Mouse (Mus musculus): ENCODE data around the gene Nlk. TPM values are rescaled to one million over a fixed set of nuclear protein-coding genes. Genes with fewer than 3 reads are reported as not detected.

Gene Nlk
- 100 to 1,000 TPM; 105 to 114 TPM for total RNA-seq (2021)

GRCm38 (mm10) chr11:78696777-78697752 lies at the start of gene Nlk:
Gene Nlk (minus strand): TSS chr11:78697373.
- DNase-seq (ENCODE audit: low spot score in 2 of 2), result peak; percentile 99
- intact Hi-C loops (cut with DNase I), result loop anchor here (5.0 kb wide), 1 partner anchor 130 kb away; the partner anchor contains the start of gene Lyrm9

GRCm38 (mm10) chr11:78746264-78746663 lies 49.1 kb upstream of the Nlk start:
- intact Hi-C loops (cut with DNase I), result loop anchor here (5.0 kb wide), 1 partner anchor 44 kb away; no protein-coding TSS in a partner anchor
- no peak for DNase-seq (ENCODE audit: low spot score in 2 of 2)

DNA sequence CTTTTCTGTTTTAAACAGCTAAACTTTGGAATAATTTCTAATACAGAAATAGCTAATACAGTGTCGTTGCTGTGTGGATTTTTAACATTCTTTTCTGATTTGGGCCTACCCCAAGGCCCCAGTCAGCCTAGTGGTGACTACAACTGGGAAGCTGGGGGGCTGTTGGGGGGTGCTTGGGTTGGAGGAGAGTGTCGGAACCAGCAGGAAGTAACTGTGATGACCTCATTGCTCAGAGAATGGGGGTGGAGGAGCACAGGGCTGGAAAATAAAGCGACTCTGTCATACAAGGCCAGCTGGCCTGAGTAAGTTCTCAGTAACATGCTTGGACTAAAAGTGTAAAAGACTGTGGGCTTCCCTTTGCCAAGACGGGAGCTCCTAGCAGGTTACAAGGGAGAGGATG lies 48.3 kb upstream of the Nlk start:
- intact Hi-C loops (cut with DNase I), result loop anchor here (5.0 kb wide), 1 partner anchor 43 kb away; no protein-coding TSS in a partner anchor

DNA sequence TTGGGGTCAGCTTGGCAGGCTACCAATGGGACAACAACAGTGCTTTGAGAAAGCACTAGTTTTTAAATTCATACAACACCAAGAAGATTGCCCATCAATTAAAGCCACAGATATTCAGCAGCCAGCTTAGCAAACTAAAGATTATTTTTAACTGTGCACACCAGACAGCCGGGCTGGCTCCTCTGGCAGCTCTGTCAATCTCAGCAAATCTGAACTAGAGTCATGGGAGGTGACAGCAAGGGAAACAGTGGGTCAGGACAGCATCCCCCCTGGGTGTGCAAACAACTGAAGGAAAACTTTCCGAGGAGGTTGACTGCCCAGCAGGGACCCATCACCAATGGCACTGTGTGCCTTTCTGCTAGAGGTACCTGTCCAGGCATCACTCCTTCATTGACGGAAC lies 45.3 kb upstream of the Nlk start:
- DNase-seq (ENCODE audit: low spot score in 2 of 2), result no peak
- intact Hi-C loops (cut with DNase I), result no loop called here

More for the DNA sequence above, 48.3 kb upstream of the Nlk start:
- DNase-seq (ENCODE audit: low spot score in 2 of 2), result no peak

- no peak for DNase-seq (ENCODE audit: low spot score in 2 of 2)
- intact Hi-C loops (cut with DNase I), result no loop called here
Measured at GRCm38 (mm10) chr11:78741958-78742357, 44.8 kb upstream of the Nlk start.

GRCm38 (mm10) chr11:78739361-78739760 lies 42.2 kb upstream of the Nlk start:
- DNase-seq (ENCODE audit: low spot score in 2 of 2), result no peak
- intact Hi-C loops (cut with DNase I), result no loop called here

- intact Hi-C loops (cut with DNase I), result no loop called here
- DNase-seq (ENCODE audit: low spot score in 2 of 2), result no peak
Measured at GRCm38 (mm10) chr11:78736877-78737408, 39.8 kb upstream of the Nlk start.

GRCm38 (mm10) chr11:78735168-78735567 lies 38.0 kb upstream of the Nlk start:
- intact Hi-C loops (cut with DNase I), result no loop called here
- no peak for DNase-seq (ENCODE audit: low spot score in 2 of 2)

DNA sequence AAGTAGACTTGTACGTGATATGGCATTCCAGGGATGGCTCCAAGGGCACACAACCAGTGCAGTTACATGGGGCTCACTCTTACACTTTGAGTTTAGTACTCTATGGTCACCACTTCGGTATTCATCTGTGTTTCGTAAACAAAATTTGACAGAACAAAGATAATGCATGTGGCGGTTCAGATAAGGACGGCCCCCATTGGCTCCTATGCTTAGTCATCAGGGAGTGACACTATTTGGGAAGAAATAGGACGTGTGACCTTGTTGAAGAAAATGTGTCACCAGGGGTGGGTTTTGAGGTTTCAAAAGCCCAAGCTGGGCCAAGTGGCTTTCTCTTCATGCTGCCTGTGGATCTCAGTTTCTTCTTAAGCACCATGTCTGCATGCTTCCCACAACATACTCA lies 35.4 kb upstream of the Nlk start:
- DNase-seq (ENCODE audit: low spot score in 2 of 2), result no peak
- intact Hi-C loops (cut with DNase I), result no loop called here

DNA sequence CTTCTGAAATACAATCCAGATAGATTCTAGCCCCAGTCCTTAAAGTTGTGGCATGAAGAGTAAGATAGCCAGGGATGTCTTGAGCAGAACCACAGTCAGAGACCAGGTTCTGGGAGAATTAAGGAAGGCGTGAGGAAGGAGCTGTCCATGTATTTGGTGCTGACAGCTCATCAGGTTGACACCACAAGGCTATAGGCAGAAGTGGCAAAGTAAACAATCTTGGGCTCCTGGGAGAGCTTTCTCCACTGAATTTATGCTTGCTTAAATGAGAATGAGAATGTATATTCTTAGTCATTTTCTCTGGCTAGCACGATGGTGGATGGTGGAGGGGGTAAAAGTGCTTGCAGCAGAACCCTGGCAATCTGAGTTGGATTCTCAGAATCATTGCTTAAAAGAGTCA lies 33.7 kb upstream of the Nlk start:
- intact Hi-C loops (cut with DNase I), result no loop called here
- peak in 1 of 2 experiments; percentile 15 for DNase-seq (ENCODE audit: low spot score in 2 of 2)

GRCm38 (mm10) chr11:78728041-78728440 lies 30.9 kb upstream of the Nlk start:
- intact Hi-C loops (cut with DNase I), result loop anchor here (5.0 kb wide), 1 partner anchor 64 kb away; no protein-coding TSS in a partner anchor
- no peak for DNase-seq (ENCODE audit: low spot score in 2 of 2)

DNA sequence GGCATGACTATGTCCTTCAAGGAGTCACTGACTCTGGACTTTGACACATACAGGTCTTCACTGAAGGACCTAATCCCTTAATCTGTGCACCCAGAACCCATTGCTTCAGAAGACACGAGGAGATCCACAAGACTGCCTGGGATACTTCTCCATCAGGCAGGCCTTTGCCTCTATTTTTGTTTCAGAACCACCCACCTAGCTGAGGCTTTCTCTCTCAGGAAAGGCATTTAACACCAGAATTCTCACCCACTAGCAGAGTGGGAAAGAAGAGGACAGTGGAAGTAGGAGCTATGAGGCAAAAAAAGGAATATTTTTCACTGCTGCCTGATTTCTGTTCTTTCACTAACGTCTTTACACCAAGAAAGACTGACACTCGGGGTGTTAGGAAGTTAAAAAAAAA lies 29.2 kb upstream of the Nlk start:
- peak; percentile 37 to 65 for DNase-seq (ENCODE audit: low spot score in 2 of 2)
- intact Hi-C loops (cut with DNase I), result loop anchor here (2.0 to 5.0 kb wide), 2 partner anchors 66 to 78 kb away; no protein-coding TSS in a partner anchor

- intact Hi-C loops (cut with DNase I), result loop anchor here (5.0 kb wide), 1 partner anchor 68 kb away; no protein-coding TSS in a partner anchor
- DNase-seq (ENCODE audit: low spot score in 2 of 2), result no peak
Measured at GRCm38 (mm10) chr11:78724792-78725191, 27.6 kb upstream of the Nlk start.

DNA sequence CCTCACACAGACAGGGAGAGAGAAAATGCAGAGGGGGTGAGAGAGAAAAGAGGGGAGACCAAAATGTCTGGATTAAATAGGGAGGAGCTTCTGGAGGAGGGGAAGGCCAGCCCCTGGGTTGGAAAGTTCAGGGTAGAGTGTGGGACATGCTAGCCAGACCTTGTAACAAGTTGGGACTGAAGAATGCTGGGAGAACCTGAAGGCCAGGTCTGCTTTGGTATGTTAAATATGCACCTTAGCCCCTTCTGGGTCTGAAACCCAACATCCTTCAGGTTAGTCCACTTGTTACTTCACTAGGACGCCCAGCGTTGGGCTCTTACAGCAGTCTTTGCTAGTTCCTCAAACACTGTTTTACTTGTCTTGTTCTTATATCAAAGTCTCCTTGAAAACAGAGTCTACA lies 24.2 kb upstream of the Nlk start:
- intact Hi-C loops (cut with DNase I), result no loop called here
- no peak for DNase-seq (ENCODE audit: low spot score in 2 of 2)

DNA sequence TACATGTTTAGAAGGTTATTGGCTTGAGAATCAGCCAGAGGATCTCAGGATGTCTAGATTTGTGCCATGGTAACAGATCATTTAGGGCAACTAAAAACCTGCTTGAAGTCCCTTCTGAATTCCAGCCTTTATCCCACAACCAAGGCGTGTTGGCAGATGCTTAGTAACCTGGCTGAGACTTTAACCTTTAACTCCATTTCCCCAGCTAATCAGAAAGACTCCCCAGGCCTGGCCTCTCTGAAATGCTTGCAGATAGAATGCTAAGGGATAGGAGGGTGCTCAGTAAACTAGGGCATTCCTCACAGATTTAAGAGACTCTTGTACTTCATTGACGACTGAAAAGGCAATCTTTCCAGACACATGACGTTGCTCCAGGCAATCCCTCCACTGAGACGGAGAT lies 20.5 kb upstream of the Nlk start:
- no peak for DNase-seq (ENCODE audit: low spot score in 2 of 2)
- intact Hi-C loops (cut with DNase I), result no loop called here

GRCm38 (mm10) chr11:78708642-78709041 lies 11.5 kb upstream of the Nlk start:
- intact Hi-C loops (cut with DNase I), result no loop called here
- no peak for DNase-seq (ENCODE audit: low spot score in 2 of 2)

DNA sequence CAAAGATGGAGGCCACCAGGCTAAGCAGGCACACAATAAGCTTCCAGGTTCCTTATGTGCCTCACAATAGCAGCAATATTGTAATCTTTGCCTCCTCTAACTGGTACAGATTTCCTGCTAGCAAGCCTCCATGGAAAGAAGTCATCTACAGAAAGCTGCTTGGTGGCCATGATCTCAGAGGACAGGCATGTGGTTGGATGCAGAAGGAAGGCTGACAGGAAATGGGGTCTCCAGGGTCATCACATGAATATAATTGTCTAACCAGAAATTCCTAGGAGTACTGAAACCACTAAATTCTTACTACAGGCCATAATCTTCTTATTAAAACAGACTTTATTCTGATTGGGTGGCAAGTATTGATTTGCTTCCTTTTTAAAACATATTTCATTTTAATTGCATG lies 8.9 kb upstream of the Nlk start:
- intact Hi-C loops (cut with DNase I), result no loop called here
- no peak for DNase-seq (ENCODE audit: low spot score in 2 of 2)

DNA sequence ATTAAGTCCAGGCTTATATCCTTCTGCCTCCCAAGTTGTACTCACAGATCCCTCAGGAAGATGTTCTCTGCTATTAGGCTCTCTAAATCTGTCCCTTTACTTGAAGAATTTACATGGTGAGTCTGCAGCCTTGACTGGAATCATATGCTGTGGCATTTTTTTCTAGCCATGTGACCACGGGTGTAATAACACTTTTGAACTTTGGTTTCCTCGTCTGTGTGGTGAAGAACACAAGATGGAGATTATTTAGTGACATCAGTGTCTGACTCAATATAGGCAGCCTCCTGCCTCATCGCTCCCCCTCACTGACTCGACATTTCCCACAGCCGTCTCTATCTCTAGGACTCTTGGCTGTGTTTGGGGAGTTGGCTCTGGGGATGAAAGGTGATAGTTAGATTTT lies 5.9 kb upstream of the Nlk start:
- DNase-seq (ENCODE audit: low spot score in 2 of 2), result no peak
- intact Hi-C loops (cut with DNase I), result loop anchor here (5.0 kb wide), 1 partner anchor 44 kb away; no protein-coding TSS in a partner anchor

DNA sequence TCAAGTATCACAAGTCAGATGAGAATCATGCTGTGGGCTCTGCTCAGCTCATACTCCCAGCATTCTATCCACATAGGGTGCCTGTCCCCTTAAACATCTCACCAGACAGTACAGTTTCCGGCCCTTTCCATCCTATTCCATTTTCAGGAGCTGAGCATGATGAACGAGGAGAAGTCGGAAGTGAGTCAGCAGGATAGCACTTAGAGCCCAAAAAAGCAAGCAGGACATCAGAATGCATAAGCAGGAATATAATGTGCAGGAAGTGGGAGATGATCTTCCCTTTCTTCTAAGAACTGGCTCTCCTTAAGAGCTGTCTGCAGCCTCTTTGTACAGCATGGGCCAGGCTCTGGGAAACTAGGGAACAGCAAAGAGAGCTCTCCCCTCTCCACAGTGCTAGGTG lies 5.1 kb upstream of the Nlk start:
- intact Hi-C loops (cut with DNase I), result loop anchor here (5.0 kb wide), 1 partner anchor 45 kb away; no protein-coding TSS in a partner anchor
- DNase-seq (ENCODE audit: low spot score in 2 of 2), result peak in 1 of 2 experiments; percentile 53

- intact Hi-C loops (cut with DNase I), result loop anchor here (5.0 kb wide), 1 partner anchor 130 kb away; the partner anchor contains the start of gene Lyrm9
- peak; percentile 79 to 83 for DNase-seq (ENCODE audit: low spot score in 2 of 2)
Measured at GRCm38 (mm10) chr11:78697753-78698171, 589 bp upstream of the Nlk start.
